8 mouse cellular contexts compared by ENCODE assay signal in genomic region chr7:29304463-29305262, GRCm38 (mm10). TPM values are rescaled to one million over a fixed set of nuclear protein-coding genes. Genes with fewer than 3 reads are reported as not detected.
A peak's percentile ranks its signal among the peaks of the same experiment; 100 is the strongest.
DNase-seq lines count a peak whose midpoint lies in the region; ATAC-seq and TF ChIP-seq lines count a peak whose summit lies in the region.

No protein-coding gene starts in this region.

- no peak overlapping the region for H3K27ac ChIP-seq in lung, postnatal 0 days (ENCODE audit: low read length)
- peak overlapping the region; percentile 96 for H3K27ac ChIP-seq in hindbrain, embryonic 13.5 days
- H3K27ac ChIP-seq in midbrain, postnatal 0 days (ENCODE audit: low read depth, low read length): peak overlapping the region; percentile 81

- H3K27me3 ChIP-seq in lung, postnatal 0 days (replicated peaks; ENCODE audit: insufficient read depth, low read length): peaks cover 21% of the 10 kb centered on the region
- H3K27me3 ChIP-seq in hindbrain, embryonic 13.5 days: no peaks in the 10 kb centered on the region
- no peaks in the 10 kb centered on the region for H3K27me3 ChIP-seq in midbrain, postnatal 0 days (ENCODE audit: insufficient read depth, low read length)

- TF ChIP-seq EP300 in lung, postnatal 0 days (IDR thresholded peaks at IDR 0.05): no peak

- 2% methylated on average over 30 of the region's 48 CpGs for WGBS in lung, postnatal 0 days
- under 1% methylated on average over 38 of the region's 48 CpGs for WGBS in hindbrain, embryonic 13.5 days
- WGBS in midbrain, postnatal 0 days: under 1% methylated on average over 41 of the region's 48 CpGs

- no peaks in the 10 kb centered on the region for H3K36me3 ChIP-seq in lung, postnatal 0 days (ENCODE audit: insufficient read depth, low read length)
- no peaks in the 10 kb centered on the region for H3K36me3 ChIP-seq in hindbrain, embryonic 13.5 days
- no peaks in the 10 kb centered on the region for H3K36me3 ChIP-seq in midbrain, postnatal 0 days (ENCODE audit: insufficient read depth, low read length)

- peak overlapping the region; percentile 32; the same call in 1 of the 2 replicates for H3K4me3 ChIP-seq in lung, postnatal 0 days (ENCODE audit: low read depth, low read length)
- H3K4me3 ChIP-seq in hindbrain, embryonic 13.5 days: peak overlapping the region; percentile 75
- peak overlapping the region; percentile 82 for H3K4me3 ChIP-seq in midbrain, postnatal 0 days (ENCODE audit: low read depth, low read length)

- TF ChIP-seq CTCF in lung, postnatal 0 days (IDR thresholded peaks at IDR 0.05): no peak
- TF ChIP-seq CTCF in midbrain, postnatal 0 days (IDR thresholded peaks at IDR 0.05): no peak

- no peak overlapping the region for H3K9ac ChIP-seq in lung, postnatal 0 days (replicated peaks; ENCODE audit: low read depth)
- H3K9ac ChIP-seq in hindbrain, embryonic 13.5 days: peak overlapping the region; percentile 95
- H3K9ac ChIP-seq in midbrain, postnatal 0 days (replicated peaks; ENCODE audit: low read length, poor library complexity, severe bottlenecking): peak overlapping the region; percentile 88

- DNase-seq in cerebellum, adult 11-12 months: peak; percentile 76
- no peak for DNase-seq in cerebellum, adult 11 months
- peak; percentile 45 for DNase-seq in lung, postnatal 0 days (ENCODE audit: low spot score)
- DNase-seq in lung, adult 18-20 months: no peak
- DNase-seq in midbrain, postnatal 0 days (ENCODE audit: low spot score): no peak
- DNase-seq in c-Kit-positive CD71-positive TER-119-positive erythroid progenitor cells, embryonic 14.5 days (ENCODE audit: low spot score): no peak
- no peak for DNase-seq in ovary, postnatal 36 days (ENCODE audit: low spot score)

- H3K9me3 ChIP-seq in lung, postnatal 0 days (ENCODE audit: low read length): no peaks in the 10 kb centered on the region
- H3K9me3 ChIP-seq in hindbrain, embryonic 13.5 days: no peaks in the 10 kb centered on the region
- no peaks in the 10 kb centered on the region for H3K9me3 ChIP-seq in midbrain, postnatal 0 days (ENCODE audit: low read length)

- H3K4me1 ChIP-seq in lung, postnatal 0 days (ENCODE audit: insufficient read depth, low read depth, low read length): peaks cover 16% of the 10 kb centered on the region
- peaks cover 63% of the 10 kb centered on the region for H3K4me1 ChIP-seq in hindbrain, embryonic 13.5 days (replicated peaks)
- H3K4me1 ChIP-seq in midbrain, postnatal 0 days (ENCODE audit: insufficient read depth, low read length): no peaks in the 10 kb centered on the region; the same call in 1 of the 2 replicates

- peak overlapping the region; percentile 69 for H3K4me2 ChIP-seq in lung, postnatal 0 days (replicated peaks; ENCODE audit: low read depth, low read length)
- peak overlapping the region; percentile 91 for H3K4me2 ChIP-seq in hindbrain, embryonic 13.5 days
- peak overlapping the region; percentile 95 for H3K4me2 ChIP-seq in midbrain, postnatal 0 days (ENCODE audit: low read depth, low read length, poor library complexity, severe bottlenecking)

- ATAC-seq in lung, postnatal 0 days: no peak
- peak; percentile 3 for ATAC-seq in hindbrain, embryonic 13.5 days (ENCODE audit: low FRiP score)
- no peak for ATAC-seq in midbrain, postnatal 0 days (ENCODE audit: low FRiP score)

RNA-seq across cellular contexts. Expression of gene Dpf1, which starts 0.9 kb away (rescaled TPM):
- polyA plus RNA-seq in lung, postnatal 0 days (2015; fragmentation: Nextera tagmentation; extraction: Ambion mirVana): 2.0 and 2.5 TPM in 2 replicates
- polyA plus RNA-seq in hindbrain, embryonic 13.5 days (2015; fragmentation: Nextera tagmentation; extraction: Ambion mirVana): 187 and 197 TPM in 2 replicates
- total RNA-seq in midbrain, postnatal 0 days (2014; rRNA removed): 192 and 197 TPM in 2 replicates
- polyA plus RNA-seq in midbrain, postnatal 0 days (2015; fragmentation: Nextera tagmentation; extraction: Ambion mirVana): 160 and 162 TPM in 2 replicates

RNA-seq across cellular contexts. Expression of gene Ppp1r14a, which starts 15.6 kb away (rescaled TPM):
- polyA plus RNA-seq in lung, postnatal 0 days (2015; fragmentation: Nextera tagmentation; extraction: Ambion mirVana): 222 and 246 TPM in 2 replicates
- 8.6 and 13.1 TPM in 2 replicates for polyA plus RNA-seq in hindbrain, embryonic 13.5 days (2015; fragmentation: Nextera tagmentation; extraction: Ambion mirVana)
- 1.3 TPM in 2 replicates for total RNA-seq in midbrain, postnatal 0 days (2014; rRNA removed)
- 1.4 and 1.7 TPM in 2 replicates for polyA plus RNA-seq in midbrain, postnatal 0 days (2015; fragmentation: Nextera tagmentation; extraction: Ambion mirVana)

RNA-seq across cellular contexts. Expression of gene Spint2, which starts 23.0 kb away (rescaled TPM):
- polyA plus RNA-seq in lung, postnatal 0 days (2015; fragmentation: Nextera tagmentation; extraction: Ambion mirVana): 429 and 453 TPM in 2 replicates
- 42.4 and 44.0 TPM in 2 replicates for polyA plus RNA-seq in hindbrain, embryonic 13.5 days (2015; fragmentation: Nextera tagmentation; extraction: Ambion mirVana)
- total RNA-seq in midbrain, postnatal 0 days (2014; rRNA removed): 46.6 and 47.7 TPM in 2 replicates
- 148 and 153 TPM in 2 replicates for polyA plus RNA-seq in midbrain, postnatal 0 days (2015; fragmentation: Nextera tagmentation; extraction: Ambion mirVana)

RNA-seq across cellular contexts. Expression of gene 2200002D01Rik, which starts 56.4 kb away (rescaled TPM):
- polyA plus RNA-seq in lung, postnatal 0 days (2015; fragmentation: Nextera tagmentation; extraction: Ambion mirVana): 123 and 134 TPM in 2 replicates
- 1.7 and 2.1 TPM in 2 replicates for polyA plus RNA-seq in hindbrain, embryonic 13.5 days (2015; fragmentation: Nextera tagmentation; extraction: Ambion mirVana)
- 0.52 TPM in 1 of 2 replicates, not detected in the other for total RNA-seq in midbrain, postnatal 0 days (2014; rRNA removed)
- polyA plus RNA-seq in midbrain, postnatal 0 days (2015; fragmentation: Nextera tagmentation; extraction: Ambion mirVana): 1.2 and 2.0 TPM in 2 replicates

Comparison
In these comparisons a context has a peak if more than half of its experiments do, and no peak if none do; other contexts are left out.
1. DNase-seq: peak in cerebellum, adult 11-12 months (single experiment) and lung, postnatal 0 days (single experiment); none in cerebellum, adult 11 months (single experiment), lung, adult 18-20 months (0 of 2), midbrain, postnatal 0 days (single experiment), c-Kit-positive CD71-positive TER-119-positive erythroid progenitor cells, embryonic 14.5 days (single experiment) and ovary, postnatal 36 days (single experiment).
2. H3K4me3 ChIP-seq: peak in every context shown above with its lines; median percentile 82 in midbrain, postnatal 0 days; 75 in hindbrain, embryonic 13.5 days; 32 in lung, postnatal 0 days.
3. RNA of gene Dpf1, which starts 0.9 kb away (polyA plus RNA-seq): 187 to 197 TPM in hindbrain, embryonic 13.5 days and 160 to 162 TPM in midbrain, postnatal 0 days; 2.0 to 2.5 TPM in lung, postnatal 0 days; every median in the first group is over 10 times any median in the second.
4. RNA of gene Ppp1r14a, which starts 15.6 kb away (polyA plus RNA-seq): 222 to 246 TPM in lung, postnatal 0 days; 8.6 to 13.1 TPM in hindbrain, embryonic 13.5 days and 1.4 to 1.7 TPM in midbrain, postnatal 0 days; every median in the first group is over 10 times any median in the second.
5. Peak in every context shown above with its lines, with median percentiles within 50 percentile points of each other: H3K4me2 ChIP-seq.